Mouse (Mus musculus): ENCODE measurements around the gene Csrp3. TPM values are rescaled to one million over a fixed set of nuclear protein-coding genes. Genes with fewer than 3 reads are reported as not detected.

Csrp3 gene
- polyA plus RNA-seq, 1 experiment from 2014 or later = 0.53 TPM

DNA sequence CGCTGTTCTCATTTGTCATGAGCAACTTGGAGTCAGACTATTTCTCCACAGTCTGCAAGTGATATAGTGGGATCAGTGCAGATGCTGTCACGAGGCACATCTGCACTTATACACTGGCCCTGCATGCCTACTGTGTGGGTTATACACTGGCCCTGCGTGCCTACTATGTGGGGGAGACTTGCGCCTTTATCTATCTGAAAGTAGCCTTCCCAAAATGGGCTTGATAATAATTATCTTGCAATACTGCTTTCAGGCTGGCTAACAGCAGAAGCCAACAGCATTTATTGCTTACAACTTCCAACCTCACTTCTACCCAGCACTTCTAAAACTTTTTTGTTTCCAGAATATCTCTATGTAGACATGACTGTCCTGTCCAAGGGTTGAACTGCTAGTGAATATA is 14.0 kb upstream of the Csrp3 start:
- 94% methylated on average over 4 of the region's 4 CpGs for WGBS
- H3K36me3 ChIP-seq (replicated peaks) = no peaks in the 10 kb centered on the region
- H3K4me3 ChIP-seq = no peak overlapping the region
- no peak for ATAC-seq (replicated peaks)
- no peak overlapping the region for H3K9ac ChIP-seq
- no peaks in the 10 kb centered on the region for H3K9me3 ChIP-seq
- H3K27me3 ChIP-seq (replicated peaks) = no peaks in the 10 kb centered on the region
- no peaks in the 10 kb centered on the region for H3K4me1 ChIP-seq
- no peak overlapping the region for H3K27ac ChIP-seq
- H3K4me2 ChIP-seq = no peak overlapping the region

DNA sequence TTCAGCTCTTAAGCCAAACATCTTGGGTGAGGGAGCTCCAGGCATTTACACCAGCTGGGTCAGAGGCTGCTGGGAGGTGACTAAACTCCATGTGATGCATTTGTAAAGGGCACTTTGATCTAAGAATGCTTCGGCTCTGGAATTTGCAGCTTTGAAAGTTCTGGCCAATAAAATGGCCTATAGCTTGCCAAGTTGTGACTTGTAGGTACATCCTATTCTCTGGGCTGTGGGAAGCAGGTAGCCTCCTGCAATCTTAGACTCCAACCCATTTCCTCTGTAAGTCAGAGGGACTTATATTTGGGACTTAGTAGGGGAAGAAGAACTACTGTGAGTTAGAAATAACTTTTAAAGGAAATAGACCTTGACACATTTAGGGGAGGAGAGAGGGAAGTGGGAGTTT is 13.1 kb upstream of the Csrp3 start:
- Histone ChIP-seq H3K4me2 (no peak overlapping the region), H3K4me1 (no peaks in the 10 kb centered on the region), H3K9ac (no peak overlapping the region), H3K36me3 (replicated peaks) (no peaks in the 10 kb centered on the region), H3K27ac (no peak overlapping the region), H3K27me3 (replicated peaks) (no peaks in the 10 kb centered on the region), H3K4me3 (no peak overlapping the region), H3K9me3 (no peaks in the 10 kb centered on the region)
- WGBS = 70% methylated on average over 1 of the region's 1 CpGs
- no peak for ATAC-seq (replicated peaks)

DNA sequence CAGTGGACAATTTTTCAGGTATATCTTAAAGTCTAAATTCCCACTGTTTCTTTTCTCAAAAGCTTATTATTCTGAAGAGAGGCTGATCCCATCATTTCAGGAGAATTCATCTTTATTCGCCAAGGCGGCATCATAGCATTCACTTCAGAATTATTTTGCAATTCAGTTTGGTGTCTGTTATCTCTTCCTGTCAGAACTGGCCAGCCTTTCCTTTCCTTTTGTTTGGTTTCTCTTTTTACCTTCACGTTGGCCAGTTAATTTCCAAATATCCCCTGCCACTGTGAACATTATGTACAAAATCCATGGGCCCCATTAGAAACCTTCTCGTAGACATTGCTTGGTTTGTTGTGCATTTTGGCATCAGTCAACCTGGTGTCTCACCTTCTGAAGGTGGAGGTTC is 11.5 kb upstream of the Csrp3 start:
- no peak for ATAC-seq (replicated peaks)
- no peaks in the 10 kb centered on the region for H3K9me3 ChIP-seq
- H3K36me3 ChIP-seq (replicated peaks) = no peaks in the 10 kb centered on the region
- H3K4me2 ChIP-seq = no peak overlapping the region
- WGBS = 80% methylated on average over 4 of the region's 4 CpGs
- H3K9ac ChIP-seq = no peak overlapping the region
- H3K27me3 ChIP-seq (replicated peaks) = no peaks in the 10 kb centered on the region
- H3K4me3 ChIP-seq = no peak overlapping the region
- H3K27ac ChIP-seq = no peak overlapping the region
- no peaks in the 10 kb centered on the region for H3K4me1 ChIP-seq

DNA sequence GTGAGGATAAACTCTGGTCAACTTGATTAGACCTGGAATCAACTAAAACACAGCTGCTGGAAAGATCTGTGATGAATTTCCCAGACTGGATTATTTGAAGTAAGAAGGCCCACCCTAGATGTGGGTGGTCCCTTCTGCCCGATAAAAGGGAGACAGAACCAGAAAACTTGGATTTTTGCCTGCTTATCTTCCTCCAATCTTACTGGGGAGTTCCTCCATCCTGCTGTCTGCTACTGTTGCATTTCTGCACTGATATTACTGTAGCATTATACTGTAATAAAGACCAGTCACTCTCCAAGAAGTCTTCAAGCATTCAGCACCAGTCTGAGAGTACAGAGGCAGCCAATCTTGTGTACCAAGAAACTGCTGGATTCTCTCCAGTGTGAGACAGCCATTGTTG is 10.4 kb upstream of the Csrp3 start:
- H3K9ac ChIP-seq = no peak overlapping the region

DNA sequence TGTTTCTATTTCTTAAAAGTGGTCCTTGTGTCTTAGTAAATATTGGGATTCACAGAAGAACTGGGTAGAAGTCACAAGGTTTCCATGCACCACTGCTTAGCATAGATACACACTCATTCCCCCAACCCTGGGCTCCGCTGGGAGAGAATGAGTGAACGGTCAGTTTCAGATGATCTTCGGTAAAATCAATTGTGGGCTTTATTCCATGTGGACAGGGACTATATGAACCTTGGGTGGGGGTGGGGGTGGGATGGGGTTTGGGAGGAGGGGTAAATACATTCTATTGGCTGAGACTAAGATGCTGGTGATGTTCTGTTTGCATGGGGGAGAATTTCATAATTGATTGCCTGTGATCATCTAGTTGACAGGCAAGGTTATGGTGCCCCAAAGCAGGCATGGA is 7.6 kb upstream of the Csrp3 start:
- WGBS = 95% methylated on average over 3 of the region's 3 CpGs
- no peak overlapping the region for H3K4me2 ChIP-seq
- H3K36me3 ChIP-seq (replicated peaks) = no peaks in the 10 kb centered on the region
- ATAC-seq (replicated peaks) = no peak
- no peaks in the 10 kb centered on the region for H3K27me3 ChIP-seq (replicated peaks)
- no peak overlapping the region for H3K9ac ChIP-seq
- no peaks in the 10 kb centered on the region for H3K9me3 ChIP-seq
- no peak overlapping the region for H3K27ac ChIP-seq
- H3K4me1 ChIP-seq = peaks cover 4% of the 10 kb centered on the region; the same call in 1 of the 2 replicates
- no peak overlapping the region for H3K4me3 ChIP-seq

More for the DNA sequence above, 10.4 kb upstream of the Csrp3 start:
- no peak for ATAC-seq (replicated peaks)
- Histone ChIP-seq H3K36me3 (replicated peaks) (no peaks in the 10 kb centered on the region), H3K27me3 (replicated peaks) (no peaks in the 10 kb centered on the region), H3K27ac (no peak overlapping the region), H3K4me1 (no peaks in the 10 kb centered on the region), H3K4me3 (no peak overlapping the region), H3K9me3 (no peaks in the 10 kb centered on the region), H3K4me2 (no peak overlapping the region)
- WGBS = 85% methylated on average over 1 of the region's 1 CpGs

DNA sequence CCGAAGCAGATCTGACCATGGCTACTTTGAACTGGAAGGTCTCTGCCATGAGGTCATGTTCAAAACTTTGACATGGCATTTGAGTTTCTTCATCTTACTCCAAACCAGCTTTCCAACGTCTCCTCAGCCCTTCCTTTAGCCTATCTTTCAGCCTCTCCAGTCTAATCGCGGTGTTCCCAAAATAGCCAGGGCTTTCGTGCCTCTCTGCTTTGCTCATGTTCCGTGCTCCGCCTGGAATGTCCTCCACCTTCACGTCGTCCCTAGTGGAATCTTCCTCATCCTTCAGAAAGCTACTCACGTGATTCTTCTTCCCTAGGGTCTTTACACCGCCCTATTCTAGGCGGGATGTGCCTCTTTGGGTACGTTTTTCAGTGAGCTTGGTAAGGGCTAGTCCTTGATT is 5.7 kb upstream of the Csrp3 start:
- 89% methylated on average over 13 of the region's 13 CpGs for WGBS
- Histone ChIP-seq H3K27ac (no peak overlapping the region), H3K9me3 (no peaks in the 10 kb centered on the region), H3K36me3 (replicated peaks) (no peaks in the 10 kb centered on the region), H3K4me1 (peaks cover 4% of the 10 kb centered on the region; the same call in 1 of the 2 replicates), H3K27me3 (replicated peaks) (no peaks in the 10 kb centered on the region), H3K4me2 (no peak overlapping the region), H3K4me3 (no peak overlapping the region), H3K9ac (no peak overlapping the region)
- no peak for ATAC-seq (replicated peaks)

DNA sequence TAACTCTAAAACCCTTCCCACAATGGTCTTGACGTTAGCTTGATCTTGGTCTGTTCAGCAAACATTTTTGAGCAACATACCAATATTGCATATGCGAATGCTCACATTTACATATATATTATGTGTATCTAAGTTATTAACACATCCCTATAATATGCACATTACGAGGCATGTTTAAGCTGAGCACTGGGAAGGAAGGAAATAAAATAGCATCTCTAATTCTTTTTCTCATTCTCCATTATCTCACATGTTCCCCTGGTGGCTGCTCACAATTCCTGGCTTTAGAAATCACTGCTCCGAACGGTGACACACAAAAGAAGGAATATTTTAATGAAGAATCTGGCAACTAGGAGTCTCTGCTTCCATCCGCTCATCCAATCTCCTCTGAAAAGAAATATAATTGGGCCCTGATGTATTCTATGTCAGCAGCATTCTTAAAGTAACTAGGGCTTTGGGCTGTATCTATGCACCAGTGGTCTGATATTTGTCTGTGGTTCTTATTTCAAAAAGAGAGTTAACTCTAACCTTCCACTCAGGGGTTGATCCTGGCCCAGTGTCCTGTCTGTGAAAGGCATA is 3.8 kb upstream of the Csrp3 start:
- Histone ChIP-seq H3K27ac (peak overlapping the region; percentile 68; the same call in 1 of the 2 replicates), H3K9me3 (no peaks in the 10 kb centered on the region), H3K9ac (no peak overlapping the region), H3K36me3 (replicated peaks) (no peaks in the 10 kb centered on the region), H3K4me2 (no peak overlapping the region), H3K4me3 (no peak overlapping the region), H3K4me1 (peaks cover 4% of the 10 kb centered on the region; the same call in 1 of the 2 replicates), H3K27me3 (replicated peaks) (no peaks in the 10 kb centered on the region)
- peak; percentile 66 for ATAC-seq (replicated peaks)
- WGBS = 29% methylated on average over 6 of the region's 6 CpGs

DNA sequence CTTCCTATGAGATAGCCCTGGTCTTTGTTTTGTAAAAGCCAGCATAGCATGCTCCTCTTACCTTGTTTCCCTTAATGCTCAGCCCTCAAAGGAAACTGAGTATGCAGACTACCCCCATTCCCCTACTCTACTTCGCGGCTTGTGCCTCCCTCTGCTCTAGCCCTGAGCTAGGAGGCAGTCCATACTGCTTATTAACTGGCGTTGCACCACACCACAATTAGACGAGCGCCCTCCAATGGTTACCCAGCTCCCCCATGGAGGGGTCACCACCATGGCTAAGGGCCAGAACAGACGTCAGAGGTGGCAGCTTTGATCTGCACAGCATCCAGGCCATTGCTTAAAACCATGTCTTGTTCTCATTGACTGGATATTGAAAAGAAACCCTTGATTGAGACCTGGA is 1.1 kb downstream of the Csrp3 start:
- no peak overlapping the region for H3K4me2 ChIP-seq
- H3K9ac ChIP-seq = no peak overlapping the region
- H3K27me3 ChIP-seq (replicated peaks) = no peaks in the 10 kb centered on the region; the same call in 1 of the 2 replicates
- H3K27ac ChIP-seq = no peak overlapping the region
- H3K4me3 ChIP-seq = no peak overlapping the region
- H3K4me1 ChIP-seq = peaks cover 2% of the 10 kb centered on the region; the same call in 1 of the 2 replicates
- 60% methylated on average over 6 of the region's 6 CpGs for WGBS
- H3K9me3 ChIP-seq = no peaks in the 10 kb centered on the region
- ATAC-seq (replicated peaks) = no peak
- no peaks in the 10 kb centered on the region for H3K36me3 ChIP-seq (replicated peaks)

DNA sequence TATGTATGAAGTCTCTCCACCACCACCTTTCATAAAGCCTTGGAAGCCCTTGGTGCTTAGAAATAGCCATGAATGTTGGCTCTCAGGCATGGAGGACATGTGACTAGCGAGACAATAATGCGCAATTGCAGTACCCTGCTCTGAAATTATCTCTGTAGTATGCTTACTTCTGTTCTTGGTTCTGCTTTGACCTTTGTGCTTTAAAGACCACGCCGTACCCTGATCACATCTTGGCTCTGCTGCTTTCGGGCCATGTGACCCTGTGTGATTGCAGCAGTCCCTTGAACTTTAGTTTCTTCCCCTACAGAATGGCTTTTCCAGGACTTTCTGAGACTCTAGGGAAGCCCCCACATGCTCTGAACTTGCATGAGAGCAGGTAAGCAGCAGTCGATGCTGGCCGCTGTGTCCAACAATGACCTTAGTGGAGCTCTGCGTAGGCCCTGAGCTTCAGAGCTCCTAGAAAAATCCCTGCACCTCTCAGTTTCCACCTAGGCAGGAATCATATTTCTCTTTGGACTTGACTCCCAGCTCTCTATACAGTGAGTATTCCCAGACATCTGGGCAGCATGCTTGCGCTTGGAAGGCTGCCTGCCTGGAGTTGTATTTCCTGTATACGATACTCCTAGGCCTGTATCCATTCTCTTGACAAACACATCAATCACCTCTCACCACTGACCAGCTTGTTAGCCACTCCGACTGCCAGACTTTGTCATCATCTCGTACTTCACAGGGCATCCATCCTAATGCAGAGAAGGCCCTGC is 2.4 kb downstream of the Csrp3 start:
- Histone ChIP-seq H3K9me3 (no peaks in the 10 kb centered on the region), H3K36me3 (replicated peaks) (no peaks in the 10 kb centered on the region), H3K27me3 (replicated peaks) (no peaks in the 10 kb centered on the region; the same call in 1 of the 2 replicates), H3K4me2 (no peak overlapping the region), H3K27ac (no peak overlapping the region), H3K9ac (no peak overlapping the region), H3K4me1 (no peaks in the 10 kb centered on the region), H3K4me3 (no peak overlapping the region)
- 95% methylated on average over 12 of the region's 12 CpGs for WGBS
- no peak for ATAC-seq (replicated peaks)

DNA sequence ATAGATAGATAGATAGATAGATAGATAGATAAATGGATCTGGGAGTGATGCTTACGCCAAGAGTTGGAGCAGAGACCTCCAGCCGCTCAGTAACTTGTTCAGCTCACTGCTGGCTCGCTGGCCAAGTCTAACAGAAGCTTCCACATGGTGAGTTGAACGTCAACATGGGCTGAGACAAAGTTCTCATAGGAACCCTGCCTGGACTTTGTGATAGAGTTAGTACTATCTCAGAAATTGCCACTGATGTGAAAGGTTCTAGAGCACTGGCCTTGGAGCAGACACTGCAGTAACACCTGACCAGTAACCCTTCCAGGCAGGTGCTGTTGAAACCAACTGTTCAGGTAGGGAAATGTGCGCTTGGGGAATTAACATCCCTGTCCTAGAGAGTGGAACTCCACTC is 4.3 kb downstream of the Csrp3 start:
- Histone ChIP-seq H3K4me1 (no peaks in the 10 kb centered on the region), H3K4me2 (no peak overlapping the region), H3K9me3 (no peaks in the 10 kb centered on the region), H3K27ac (no peak overlapping the region), H3K9ac (no peak overlapping the region), H3K27me3 (replicated peaks) (peaks cover 12% of the 10 kb centered on the region; the same call in 1 of the 2 replicates), H3K36me3 (replicated peaks) (no peaks in the 10 kb centered on the region), H3K4me3 (no peak overlapping the region)
- WGBS = 92% methylated on average over 5 of the region's 5 CpGs
- ATAC-seq (replicated peaks) = no peak

DNA sequence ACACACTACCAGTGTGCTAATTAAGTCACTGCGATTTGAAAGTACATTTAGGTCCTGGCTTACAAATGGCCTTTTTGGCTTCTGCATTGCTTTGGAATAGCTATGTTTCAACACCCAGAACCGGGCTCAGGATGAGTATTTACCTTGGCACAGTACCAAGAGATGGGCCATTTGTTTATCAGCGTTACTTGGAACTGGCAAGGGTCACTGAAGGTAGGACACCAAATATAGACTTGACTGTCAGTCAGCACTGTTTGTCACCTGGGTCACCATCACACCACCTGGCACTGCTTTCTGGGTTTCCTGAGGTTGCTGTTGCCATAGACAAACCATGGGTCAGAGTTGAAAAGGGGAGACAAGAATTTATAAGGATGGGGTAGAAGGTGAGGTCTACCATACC is 5.5 kb downstream of the Csrp3 start:
- ATAC-seq (replicated peaks) = no peak
- Histone ChIP-seq H3K36me3 (replicated peaks) (no peaks in the 10 kb centered on the region), H3K9ac (no peak overlapping the region), H3K27me3 (replicated peaks) (peaks cover 15% of the 10 kb centered on the region; the same call in 1 of the 2 replicates), H3K4me3 (no peak overlapping the region), H3K27ac (no peak overlapping the region), H3K4me1 (no peaks in the 10 kb centered on the region), H3K9me3 (no peaks in the 10 kb centered on the region), H3K4me2 (no peak overlapping the region)
- WGBS = 81% methylated on average over 3 of the region's 3 CpGs

DNA sequence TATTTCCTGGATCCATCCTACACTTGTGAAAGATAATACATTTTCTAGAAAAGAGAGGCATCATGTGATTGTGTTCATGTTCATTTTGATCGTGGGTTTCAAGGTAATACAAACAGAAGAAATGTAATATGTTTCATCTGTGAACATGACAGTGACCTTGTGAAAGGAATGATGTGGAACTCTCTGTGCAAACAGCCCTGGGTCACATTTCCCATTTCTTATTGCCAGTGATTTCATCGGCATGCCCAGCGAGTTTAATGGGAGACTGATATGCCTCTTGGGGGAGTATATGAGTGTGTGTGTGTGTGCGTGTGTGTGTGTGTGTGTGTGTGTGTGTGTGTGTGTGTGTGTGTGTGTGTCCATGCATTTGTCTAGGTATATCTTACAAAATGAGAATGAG is 6.3 kb downstream of the Csrp3 start:
- no peak overlapping the region for H3K27ac ChIP-seq
- no peak for ATAC-seq (replicated peaks)
- H3K9me3 ChIP-seq = no peaks in the 10 kb centered on the region
- WGBS = 75% methylated on average over 4 of the region's 4 CpGs
- H3K4me1 ChIP-seq = no peaks in the 10 kb centered on the region
- no peak overlapping the region for H3K9ac ChIP-seq
- peaks cover 20% of the 10 kb centered on the region for H3K27me3 ChIP-seq (replicated peaks)
- H3K4me3 ChIP-seq = no peak overlapping the region
- no peak overlapping the region for H3K4me2 ChIP-seq
- no peaks in the 10 kb centered on the region for H3K36me3 ChIP-seq (replicated peaks)

DNA sequence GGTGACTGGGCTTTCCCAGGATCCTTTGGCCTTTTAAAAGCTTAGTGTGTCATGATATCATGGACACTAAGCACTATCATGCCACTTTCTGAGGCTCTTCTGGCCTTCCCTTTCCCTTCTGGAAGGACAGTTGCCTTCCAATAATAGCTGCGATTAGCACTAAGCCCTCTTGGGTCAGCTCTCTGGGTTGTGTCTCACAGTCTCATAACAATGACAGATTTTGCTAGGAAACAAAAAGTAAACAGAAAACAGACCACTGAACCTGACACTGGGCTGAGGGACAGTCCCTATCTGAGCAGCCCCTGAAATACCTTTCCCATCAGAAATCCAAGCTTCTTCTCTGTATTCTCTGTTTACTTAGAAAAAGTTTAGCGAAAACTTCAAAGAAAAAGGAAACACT is 7.3 kb downstream of the Csrp3 start:
- H3K9me3 ChIP-seq = no peaks in the 10 kb centered on the region
- H3K4me1 ChIP-seq = peaks cover under 1% of the 10 kb centered on the region
- no peak overlapping the region for H3K9ac ChIP-seq
- WGBS = 80% methylated on average over 2 of the region's 2 CpGs
- ATAC-seq (replicated peaks) = no peak
- H3K4me2 ChIP-seq = no peak overlapping the region
- H3K36me3 ChIP-seq (replicated peaks) = no peaks in the 10 kb centered on the region
- H3K27ac ChIP-seq = no peak overlapping the region
- peaks cover 20% of the 10 kb centered on the region for H3K27me3 ChIP-seq (replicated peaks)
- H3K4me3 ChIP-seq = no peak overlapping the region
